Mouse (Mus musculus) gastrocnemius, postnatal 14 days (tissue): ENCODE data around the gene Wwox. TPM values are rescaled to one million over a fixed set of nuclear protein-coding genes. Genes with fewer than 3 reads are reported as not detected.

ENCODE experiments used
- DNase-seq: peaks from one replicate; pipeline ENCODE4 v3.0.0; 2021; ENCODE audit warnings: mixed read lengths
- intact Hi-C: fragments of 180-260 bp; cut with DNase I; formaldehyde crosslinking; loops from one replicate; pipeline ENCODE4 v1.15.1; 2025; ENCODE audit warnings: low total_unique reads
- total RNA-seq, 2 experiments: library from RNA; stranded (reverse); gene quantifications; 2 replicates each; pipeline ENCODE4 v1.2.3; 2021

Wwox gene
- total RNA-seq, 2 experiments from 2014 or later, result 7.2 to 7.8 TPM

- intact Hi-C loops, result no loop called here
- no peak for DNase-seq
Observed at GRCm38 (mm10) chr8:114963282-114963681, 523.8 kb downstream of the Wwox start.

- DNase-seq, result no peak
- intact Hi-C loops, result no loop called here
Observed at GRCm38 (mm10) chr8:114964206-114964605, 524.8 kb downstream of the Wwox start.

- intact Hi-C loops, result loop anchor here (5.0 kb wide), 1 partner anchor 427 kb away; no protein-coding TSS in a partner anchor
- DNase-seq, result no peak
Observed at GRCm38 (mm10) chr8:114968842-114969241, 529.4 kb downstream of the Wwox start.

GRCm38 (mm10) chr8:114971378-114971777, 531.9 kb downstream of the Wwox start:
- DNase-seq, result peak; percentile 81
- intact Hi-C loops, result loop anchor here (5.0 kb wide), 2 partner anchors 34 to 199 kb away; no protein-coding TSS in a partner anchor

GRCm38 (mm10) chr8:114973002-114973461, 533.6 kb downstream of the Wwox start:
- intact Hi-C loops, result loop anchor here (5.0 kb wide), 2 partner anchors 36 to 201 kb away; no protein-coding TSS in a partner anchor
- DNase-seq, result no peak

GRCm38 (mm10) chr8:114974336-114974950, 535.0 kb downstream of the Wwox start:
- intact Hi-C loops, result loop anchor here (5.0 kb wide), 2 partner anchors 37 to 202 kb away; no protein-coding TSS in a partner anchor
- no peak for DNase-seq

- peak; percentile 33 for DNase-seq
Observed at GRCm38 (mm10) chr8:114977746-114978145, 538.3 kb downstream of the Wwox start.

GRCm38 (mm10) chr8:114978206-114978960, 538.9 kb downstream of the Wwox start:
- DNase-seq, result no peak
- intact Hi-C loops, result no loop called here

More at GRCm38 (mm10) chr8:114977746-114978145, 538.3 kb downstream of the Wwox start:
- intact Hi-C loops, result no loop called here

- intact Hi-C loops, result no loop called here
Observed at GRCm38 (mm10) chr8:114979671-114980070, 540.2 kb downstream of the Wwox start.

GRCm38 (mm10) chr8:114982762-114983161, 543.3 kb downstream of the Wwox start:
- intact Hi-C loops, result no loop called here
- DNase-seq, result no peak

More at GRCm38 (mm10) chr8:114979671-114980070, 540.2 kb downstream of the Wwox start:
- no peak for DNase-seq

- DNase-seq, result no peak
- intact Hi-C loops, result no loop called here
Observed at GRCm38 (mm10) chr8:114984500-114984899, 545.0 kb downstream of the Wwox start.

- DNase-seq, result no peak
- intact Hi-C loops, result no loop called here
Observed at GRCm38 (mm10) chr8:114985996-114986395, 546.5 kb downstream of the Wwox start.

GRCm38 (mm10) chr8:114986971-114987370, 547.5 kb downstream of the Wwox start:
- intact Hi-C loops, result no loop called here

GRCm38 (mm10) chr8:114990865-114991613, 551.6 kb downstream of the Wwox start:
- intact Hi-C loops, result no loop called here

More at GRCm38 (mm10) chr8:114986971-114987370, 547.5 kb downstream of the Wwox start:
- DNase-seq, result no peak

GRCm38 (mm10) chr8:115000736-115001135, 561.3 kb downstream of the Wwox start:
- intact Hi-C loops, result no loop called here

More at GRCm38 (mm10) chr8:114990865-114991613, 551.6 kb downstream of the Wwox start:
- DNase-seq, result no peak

GRCm38 (mm10) chr8:115005021-115005420, 565.6 kb downstream of the Wwox start:
- intact Hi-C loops, result no loop called here

More at GRCm38 (mm10) chr8:115000736-115001135, 561.3 kb downstream of the Wwox start:
- DNase-seq, result no peak

GRCm38 (mm10) chr8:115006561-115006960, 567.1 kb downstream of the Wwox start:
- intact Hi-C loops, result no loop called here
- DNase-seq, result no peak

More at GRCm38 (mm10) chr8:115005021-115005420, 565.6 kb downstream of the Wwox start:
- DNase-seq, result no peak

- intact Hi-C loops, result no loop called here
- no peak for DNase-seq
Observed at GRCm38 (mm10) chr8:115007280-115007679, 567.8 kb downstream of the Wwox start.
